Mouse (Mus musculus) CH12.LX (cell line): ENCODE measurements around the gene Cfap69. TPM values are rescaled to one million over a fixed set of nuclear protein-coding genes. Genes with fewer than 3 reads are reported as not detected.
"Not testable (repeated sequence)": the region's sequence is repeated elsewhere in the genome, so short reads cannot be mapped to it uniquely, and the experiment has no call there.

Experiments
- DNase-seq: peaks from one replicate; pipeline ENCODE4 v3.0.0-alpha.2; 2013; ENCODE audit errors: extremely low read depth
- H3K27ac ChIP-seq: 2 replicates; pipeline ENCODE4 v1.5.1; 2012; ENCODE audit warnings: low read depth, mild to moderate bottlenecking, control low read depth, moderate library complexity; ENCODE audit not compliant: insufficient read depth
- H3K27me3 ChIP-seq: replicated peaks from 2 replicates; pipeline ENCODE3; 2012; ENCODE audit warnings: inconsistent platforms
- H3K36me3 ChIP-seq, 2 experiments: replicated peaks in 1 of 2; 2 replicates each; pipeline versions ENCODE3 to v1.6.1; 2012; ENCODE audit warnings: inconsistent platforms in 1 of 2, low read length in 1 of 2, mild to moderate bottlenecking in 1 of 2, mixed read lengths in 1 of 2, moderate library complexity in 1 of 2; ENCODE audit not compliant: control insufficient read depth in 1 of 2, insufficient read depth in 1 of 2
- H3K4me1 ChIP-seq, 2 experiments: 2 replicates each; pipeline ENCODE4 v1.6.1; 2012; ENCODE audit warnings: inconsistent platforms in 1 of 2, moderate library complexity in 1 of 2; ENCODE audit not compliant: insufficient read depth in 2 of 2, control insufficient read depth in 1 of 2
- H3K4me2 ChIP-seq: 2 replicates; pipeline ENCODE4 v1.6.1; 2012; ENCODE audit warnings: low read depth, mild to moderate bottlenecking, control low read depth; ENCODE audit not compliant: poor library complexity, insufficient read depth, severe bottlenecking
- H3K4me3 ChIP-seq, 3 experiments: fragments of 150-350 bp in 1 of 3; sonication (generic) in 1 of 3; replicated peaks in 1 of 3; 2 replicates each; pipeline versions ENCODE3 to v1.5.1; 2011 to 2012; ENCODE audit warnings: low read depth in 2 of 3, low read length in 2 of 3, mild to moderate bottlenecking in 2 of 3, moderate library complexity in 2 of 3, control low read depth in 1 of 3, improper control_type of control experiment in 1 of 3, inconsistent platforms in 1 of 3, mixed read lengths in 1 of 3; ENCODE audit not compliant: poor library complexity in 1 of 3
- H3K79me2 ChIP-seq: replicated peaks from 2 replicates; pipeline ENCODE4 v1.6.1; 2012; ENCODE audit warnings: mild to moderate bottlenecking, moderate library complexity; ENCODE audit not compliant: control insufficient read depth, poor library complexity, insufficient read depth, severe bottlenecking; ENCODE audit errors: extremely low read depth
- H3K9ac ChIP-seq: 2 replicates; pipeline ENCODE4 v1.6.1; 2012; ENCODE audit warnings: low read depth, mild to moderate bottlenecking, control low read depth, moderate library complexity; ENCODE audit not compliant: insufficient read depth
- H3K9me3 ChIP-seq: replicated peaks from 2 replicates; pipeline ENCODE3; 2012; ENCODE audit warnings: low read length, inconsistent platforms, mixed read lengths
- CTCF ChIP-seq, 2 experiments: IDR thresholded peaks in 1 of 2; conservative IDR thresholded peaks in 1 of 2; 2 replicates each; pipeline ENCODE4 v1.5.1; 2011 to 2012; ENCODE audit warnings: low read depth in 2 of 2, low read length in 2 of 2, improper control_type of control experiment in 1 of 2, inconsistent platforms in 1 of 2, mild to moderate bottlenecking in 1 of 2, moderate library complexity in 1 of 2
- ELF1 ChIP-seq: IDR thresholded peaks from 2 replicates; pipeline ENCODE4 v1.6.1; 2014; ENCODE audit warnings: low read depth, mild to moderate bottlenecking, inconsistent platforms, low read length, improper control_type of control experiment
- EP300 ChIP-seq: IDR thresholded peaks from 2 replicates; pipeline ENCODE4 v1.6.1; 2011; ENCODE audit warnings: low read length, improper control_type of control experiment
- GABPA ChIP-seq: IDR thresholded peaks from 2 replicates; pipeline ENCODE4 v1.6.1; 2012; ENCODE audit warnings: low read depth, low read length, improper control_type of control experiment, inconsistent platforms; ENCODE audit not compliant: insufficient replicate concordance
- IRF4 ChIP-seq: IDR thresholded peaks from 2 replicates; pipeline ENCODE4 v1.6.1; 2014; ENCODE audit warnings: low read depth, mild to moderate bottlenecking, inconsistent platforms, low read length, improper control_type of control experiment
- JUN ChIP-seq: IDR thresholded peaks from 2 replicates; pipeline ENCODE4 v1.6.1; 2011; ENCODE audit warnings: low read depth, mild to moderate bottlenecking, low read length, improper control_type of control experiment, moderate library complexity; ENCODE audit not compliant: insufficient read depth
- JUND ChIP-seq: conservative IDR thresholded peaks from 2 replicates; pipeline ENCODE4 v1.6.1; 2011; ENCODE audit warnings: low read depth, low read length, improper control_type of control experiment
- MAZ ChIP-seq: IDR thresholded peaks from 2 replicates; pipeline ENCODE4 v1.6.1; 2012; ENCODE audit warnings: low read depth, mild to moderate bottlenecking, inconsistent platforms, low read length, improper control_type of control experiment, moderate library complexity
- MEF2A ChIP-seq: IDR thresholded peaks from 2 replicates; pipeline ENCODE4 v1.6.1; 2014; ENCODE audit warnings: low read depth, mild to moderate bottlenecking, inconsistent platforms, low read length, improper control_type of control experiment, borderline replicate concordance
- NELFE ChIP-seq: IDR thresholded peaks from 2 replicates; pipeline ENCODE4 v1.6.1; 2011; ENCODE audit warnings: low read depth, low read length, improper control_type of control experiment
- PAX5 ChIP-seq: IDR thresholded peaks from 2 replicates; pipeline ENCODE4 v1.6.1; 2012; ENCODE audit warnings: low read length, inconsistent platforms, mixed read lengths
- RAD21 ChIP-seq: IDR thresholded peaks from 2 replicates; pipeline ENCODE4 v1.6.1; 2011; ENCODE audit warnings: low read depth, mild to moderate bottlenecking, low read length, improper control_type of control experiment, moderate library complexity
- RCOR1 ChIP-seq: conservative IDR thresholded peaks from 2 replicates; pipeline ENCODE4 v1.6.1; 2012; ENCODE audit warnings: low read depth, mild to moderate bottlenecking, inconsistent platforms, low read length, improper control_type of control experiment
- SMC3 ChIP-seq: IDR thresholded peaks from 2 replicates; pipeline ENCODE4 v1.6.1; 2011; ENCODE audit warnings: low read depth, low read length, improper control_type of control experiment
- TCF12 ChIP-seq: IDR thresholded peaks from 2 replicates; pipeline ENCODE4 v1.6.1; 2014; ENCODE audit warnings: low read depth, mild to moderate bottlenecking, inconsistent platforms, low read length, improper control_type of control experiment
- UBTF ChIP-seq: IDR thresholded peaks from 2 replicates; pipeline ENCODE4 v1.6.1; 2012; ENCODE audit warnings: low read depth, mild to moderate bottlenecking, inconsistent platforms, low read length, improper control_type of control experiment, moderate library complexity
- USF1 ChIP-seq: IDR thresholded peaks from 2 replicates; pipeline ENCODE4 v1.6.1; 2014; ENCODE audit warnings: low read depth, mild to moderate bottlenecking, inconsistent platforms, low read length, improper control_type of control experiment
- ZC3H11A ChIP-seq: IDR thresholded peaks from 2 replicates; pipeline ENCODE4 v1.6.1; 2012; ENCODE audit warnings: low read depth, mild to moderate bottlenecking, inconsistent platforms, low read length, improper control_type of control experiment
- ZKSCAN1 ChIP-seq: IDR thresholded peaks from 2 replicates; pipeline ENCODE4 v1.6.1; 2012; ENCODE audit warnings: low read depth, inconsistent platforms, low read length, improper control_type of control experiment, borderline replicate concordance
- ZNF384 ChIP-seq: IDR thresholded peaks from 2 replicates; pipeline ENCODE4 v1.6.1; 2012; ENCODE audit warnings: low read depth, low read length, improper control_type of control experiment, inconsistent platforms
- dilution Hi-C: fragments of 300-500 bp; cut with MboI; formaldehyde crosslinking; loops from 2 replicates; pipeline ENCODE4 v1.14.3; 2020; ENCODE audit warnings: low sequenced_read_pairs; ENCODE audit not compliant: extremely low pct_unique_long_range_greater_than_20kb, extremely low pct_ligation_motif_present
- in situ Hi-C: fragments of 300-500 bp; cut with MboI; formaldehyde crosslinking; loops from 3 replicates; pipeline ENCODE4 v1.14.3; 2019; ENCODE audit warnings: low sequenced_read_pairs, low pct_ligation_motif_present, low pct_unique_long_range_greater_than_20kb, mixed read lengths
- polyA plus RNA-seq: library from polyadenylated mRNA; unstranded; fragments of >175 nt; gene quantifications from 2 replicates; pipeline ENCODE4 v1.2.1, GENCODE M21; 2012; ENCODE audit warnings: low read depth; ENCODE audit not compliant: insufficient read length
- total RNA-seq, 2 experiments: library from RNA; depleted of rRNA; stranded (reverse); fragments of 300-350 nt in 1 of 2; fragments of >200 nt in 1 of 2; gene quantifications; 2 replicates each; pipeline ENCODE4 v1.2.3; 2012 to 2014

Cfap69 gene
- total and polyA plus RNA-seq, 3 experiments, result 0.51 to 1.5 (median 1.2) TPM

GRCm38 (mm10) chr5:5688228-5688627 is 24.2 kb upstream of the Cfap69 start:
- H3K4me2 ChIP-seq, result no peak overlapping the region
- H3K27ac ChIP-seq, result no peak overlapping the region
- H3K79me2 ChIP-seq, result no peaks in the 10 kb centered on the region
- H3K36me3 ChIP-seq, result no peaks in the 10 kb centered on the region
- no peaks in the 10 kb centered on the region for H3K9me3 ChIP-seq
- in situ Hi-C loops, result no loop called here
- no peak for DNase-seq
- no peak overlapping the region for H3K9ac ChIP-seq
- H3K4me3 ChIP-seq, result no peak overlapping the region
- dilution Hi-C loops, result no loop called here
- H3K27me3 ChIP-seq, result no peaks in the 10 kb centered on the region
- TF ChIP-seq PAX5 (no peak), GABPA (no peak), EP300 (no peak), NELFE (no peak), ZNF384 (no peak), IRF4 (no peak), RCOR1 (no peak), ZC3H11A (no peak), UBTF (no peak)
- no peaks in the 10 kb centered on the region for H3K4me1 ChIP-seq

GRCm38 (mm10) chr5:5686973-5687372 is 22.9 kb upstream of the Cfap69 start:
- Histone ChIP-seq H3K4me2 (no peak overlapping the region), H3K36me3 (no peaks in the 10 kb centered on the region), H3K9me3 (no peaks in the 10 kb centered on the region), H3K27me3 (no peaks in the 10 kb centered on the region), H3K9ac (no peak overlapping the region), H3K4me1 (no peaks in the 10 kb centered on the region), H3K27ac (no peak overlapping the region), H3K4me3 (no peak overlapping the region), H3K79me2 (no peaks in the 10 kb centered on the region)
- DNase-seq, result no peak
- in situ Hi-C loops (no loop called here), dilution Hi-C loops (no loop called here)
- no peak for TF ChIP-seq JUN
- TF ChIP-seq MEF2A, result no peak
- no peak for TF ChIP-seq EP300
- no peak for TF ChIP-seq RAD21
- no peak for TF ChIP-seq MAZ
- TF ChIP-seq ZKSCAN1, result no peak
- no peak for TF ChIP-seq PAX5
- TF ChIP-seq UBTF, result no peak
- TF ChIP-seq ELF1, result no peak
- TF ChIP-seq JUND, result no peak
- TF ChIP-seq NELFE, result no peak
- TF ChIP-seq SMC3, result no peak
- TF ChIP-seq TCF12, result no peak
- no peak for TF ChIP-seq RCOR1
- no peak for TF ChIP-seq IRF4
- no peak for TF ChIP-seq USF1
- TF ChIP-seq CTCF (conservative IDR thresholded peaks at IDR 0.05 in 1 of 2, IDR thresholded peaks at IDR 0.05 in 1 of 2; ENCODE audit: low read depth in 2 of 2, low read length in 2 of 2), result no peak

DNA sequence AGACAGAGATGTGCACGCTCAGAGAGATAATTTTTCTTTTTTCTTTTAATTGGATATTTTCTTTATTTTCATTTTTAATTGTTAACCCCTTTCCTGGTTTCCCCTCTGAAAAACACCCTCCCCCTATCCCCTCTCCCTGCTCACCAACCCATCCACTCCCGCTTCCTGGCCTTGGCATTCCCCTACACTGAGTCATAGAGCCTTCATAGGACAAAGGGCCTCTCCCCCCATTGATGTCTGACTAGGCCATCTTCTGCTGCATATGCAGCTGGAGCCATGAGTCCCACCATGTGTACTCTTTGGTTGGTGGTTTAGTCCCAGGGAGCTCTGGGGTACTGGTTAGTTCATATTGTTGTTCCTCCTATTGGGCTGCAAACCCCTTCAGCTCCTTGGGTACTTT is 20.9 kb upstream of the Cfap69 start:
- in situ Hi-C loops, H3K36me3 ChIP-seq, dilution Hi-C loops, H3K4me3 ChIP-seq, H3K4me1 ChIP-seq, H3K27ac ChIP-seq, DNase-seq, H3K79me2 ChIP-seq, H3K9ac ChIP-seq, H3K4me2 ChIP-seq, H3K27me3 ChIP-seq, H3K9me3 ChIP-seq: not testable (repeated sequence)
